Mouse (Mus musculus) layer of hippocampus, adult 2 months (tissue): ENCODE measurements at regions not wholly inside any gene's neighbourhood (a gene's known extent, or its start where the extent isn't known, plus 50 kb on each side); places are given as distances from the start of the nearest gene placed in this dataset.
"Not testable (repeated sequence)": the region's sequence is repeated elsewhere in the genome, so short reads cannot be mapped to it uniquely, and the experiment has no call there.

Experiments used
- DNase-seq, 2 experiments: peaks; one replicate each; pipeline ENCODE4 v3.0.0; 2022; ENCODE audit warnings: low spot score in 2 of 2
- H3K27ac ChIP-seq: fragments of 200-600 bp; 2 replicates; pipeline ENCODE4 v1.8.1; 2022
- H3K4me3 ChIP-seq: fragments of 200-600 bp; 2 replicates; pipeline ENCODE4 v1.8.1; 2022; ENCODE audit warnings: mild to moderate bottlenecking
- CTCF ChIP-seq: fragments of 200-600 bp; conservative IDR thresholded peaks from 2 replicates; pipeline ENCODE4 v1.8.1; 2022; ENCODE audit warnings: antibody characterized with exemption, mild to moderate bottlenecking, moderate library complexity

GRCm38 (mm10) chr2:116322039-116322770 is 256.6 kb upstream of the Meis2 start:
- TF ChIP-seq CTCF, result no peak
- no peak overlapping the region for H3K27ac ChIP-seq
- no peak overlapping the region for H3K4me3 ChIP-seq
- DNase-seq, result no peak

GRCm38 (mm10) chr2:116299551-116299950 is 233.9 kb upstream of the Meis2 start:
- H3K4me3 ChIP-seq, result no peak overlapping the region
- TF ChIP-seq CTCF, result no peak

GRCm38 (mm10) chr2:116289886-116290285 is 224.2 kb upstream of the Meis2 start:
- DNase-seq, result no peak
- TF ChIP-seq CTCF, result no peak
- no peak overlapping the region for H3K4me3 ChIP-seq
- no peak overlapping the region for H3K27ac ChIP-seq

More at GRCm38 (mm10) chr2:116299551-116299950, 233.9 kb upstream of the Meis2 start:
- DNase-seq, result no peak
- H3K27ac ChIP-seq, result no peak overlapping the region

- H3K27ac ChIP-seq, H3K4me3 ChIP-seq, DNase-seq: not testable (repeated sequence)
Observed at GRCm38 (mm10) chr2:116243191-116243590, 177.6 kb upstream of the Meis2 start.

- H3K27ac ChIP-seq, result peak overlapping the region; percentile 39; the same call in 1 of the 2 replicates
- no peak overlapping the region for H3K4me3 ChIP-seq
- TF ChIP-seq CTCF, result no peak
- peak; percentile 62 to 71 for DNase-seq
Observed at GRCm38 (mm10) chr2:116236731-116237130, 171.1 kb upstream of the Meis2 start.

GRCm38 (mm10) chr2:116232793-116233192 is 167.2 kb upstream of the Meis2 start:
- no peak overlapping the region for H3K4me3 ChIP-seq
- no peak for DNase-seq
- TF ChIP-seq CTCF, result no peak
- H3K27ac ChIP-seq, result no peak overlapping the region

- DNase-seq, result no peak
- peak; percentile 68 for TF ChIP-seq CTCF
- H3K4me3 ChIP-seq, result no peak overlapping the region
- no peak overlapping the region for H3K27ac ChIP-seq
Observed at GRCm38 (mm10) chr2:116216418-116216817, 150.8 kb upstream of the Meis2 start.

GRCm38 (mm10) chr2:116201248-116202223 is 135.9 kb upstream of the Meis2 start:
- peak; percentile 19; the same call in 1 of the 2 replicates for TF ChIP-seq CTCF
- Histone ChIP-seq H3K4me3 (no peak overlapping the region), H3K27ac (no peak overlapping the region)
- DNase-seq, result peak in 1 of 2 experiments; percentile 1

- no peak overlapping the region for H3K4me3 ChIP-seq
- no peak for TF ChIP-seq CTCF
- DNase-seq, result no peak
- no peak overlapping the region for H3K27ac ChIP-seq
Observed at GRCm38 (mm10) chr2:116200795-116201194, 135.2 kb upstream of the Meis2 start.

GRCm38 (mm10) chr2:116181861-116182260 is 116.2 kb upstream of the Meis2 start:
- peak; percentile 58 to 81 for DNase-seq
- H3K4me3 ChIP-seq, result no peak overlapping the region

GRCm38 (mm10) chr2:116177155-116177554 is 111.5 kb upstream of the Meis2 start:
- Histone ChIP-seq H3K4me3 (no peak overlapping the region), H3K27ac (no peak overlapping the region)
- no peak for DNase-seq
- TF ChIP-seq CTCF, result no peak

More at GRCm38 (mm10) chr2:116181861-116182260, 116.2 kb upstream of the Meis2 start:
- TF ChIP-seq CTCF, result no peak
- peak overlapping the region; percentile 32; the same call in 1 of the 2 replicates for H3K27ac ChIP-seq

GRCm38 (mm10) chr2:116165871-116166770 is 100.5 kb upstream of the Meis2 start:
- no peak for DNase-seq
- Histone ChIP-seq H3K27ac (no peak overlapping the region), H3K4me3 (no peak overlapping the region)
- no peak for TF ChIP-seq CTCF
